Mouse (Mus musculus) embryonic facial prominence, embryonic 13.5 days (tissue): ENCODE measurements around the gene Med13l. TPM values are rescaled to one million over a fixed set of nuclear protein-coding genes. Genes with fewer than 3 reads are reported as not detected.

Source experiments
- ATAC-seq: fragments of 200-750 bp; cut with Nextera tagmentation; 2 replicates; pipeline ENCODE4 v1.8.0; 2017; ENCODE audit warnings: low read depth; ENCODE audit not compliant: insufficient number of reproducible peaks, insufficient read depth, low FRiP score, low TSS enrichment
- H3K27ac ChIP-seq: fragments of 300-500 bp; sonication (generic); 2 replicates; pipeline ENCODE4 v1.5.1; 2015; ENCODE audit warnings: moderate library complexity, mild to moderate bottlenecking, inconsistent platforms
- H3K27me3 ChIP-seq: fragments of 300-500 bp; sonication (generic); 2 replicates; pipeline ENCODE4 v1.6.1; 2015; ENCODE audit warnings: mild to moderate bottlenecking, inconsistent platforms
- H3K36me3 ChIP-seq: fragments of 300-500 bp; sonication (generic); 2 replicates; pipeline ENCODE4 v1.6.1; 2015; ENCODE audit warnings: mild to moderate bottlenecking, inconsistent platforms
- H3K4me1 ChIP-seq: fragments of 300-500 bp; sonication (generic); 2 replicates; pipeline ENCODE4 v1.6.1; 2015; ENCODE audit warnings: inconsistent platforms
- H3K4me2 ChIP-seq: fragments of 300-500 bp; sonication (generic); 2 replicates; pipeline ENCODE4 v1.6.1; 2015; ENCODE audit warnings: moderate library complexity, mild to moderate bottlenecking, inconsistent platforms
- H3K4me3 ChIP-seq: fragments of 300-500 bp; sonication (generic); 2 replicates; pipeline ENCODE4 v1.5.1; 2015; ENCODE audit warnings: mild to moderate bottlenecking, inconsistent platforms
- H3K9ac ChIP-seq: fragments of 300-500 bp; sonication (generic); 2 replicates; pipeline ENCODE4 v1.6.1; 2015; ENCODE audit warnings: mild to moderate bottlenecking, inconsistent platforms
- H3K9me3 ChIP-seq: fragments of 300-500 bp; sonication (generic); 2 replicates; pipeline ENCODE4 v1.6.1; 2016; ENCODE audit warnings: inconsistent platforms
- WGBS: fragments of 180-500 bp; shearing (Covaris S2); methylation state at CpG from one replicate; pipeline ENCODE4 v1.1.7; 2015; ENCODE audit warnings: mixed read lengths; 5-methylcytosine and 5-hydroxymethylcytosine counted together
- polyA plus RNA-seq: library from polyadenylated mRNA; unstranded; fragments of >200 nt; fragmentation: Nextera tagmentation; extraction: Ambion mirVana; gene quantifications from 2 replicates; pipeline ENCODE4 v1.2.1, GENCODE M21; 2015

Gene Med13l
- polyA plus RNA-seq, 1 experiment from 2014 or later = 16.6 TPM

DNA sequence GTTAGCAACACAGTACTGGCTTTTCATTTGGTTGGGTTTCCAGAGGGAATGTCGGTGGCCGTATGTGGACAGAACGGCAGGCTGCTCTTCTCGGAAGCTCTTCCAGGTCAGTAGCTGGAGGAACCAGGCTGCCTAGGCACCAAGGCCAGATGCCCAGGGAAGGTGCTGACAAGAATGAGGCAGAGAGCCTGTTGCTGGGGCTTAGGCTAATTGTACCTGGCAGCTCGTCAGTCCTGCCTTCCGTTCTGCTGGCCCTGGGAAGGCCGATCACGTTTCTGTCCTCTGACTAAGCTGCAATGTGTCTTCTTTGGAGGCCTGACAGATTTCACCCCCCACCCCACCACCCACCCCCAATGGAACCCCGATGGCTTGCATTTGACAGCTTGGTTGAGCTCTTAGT, 251.9 kb downstream of the Med13l start:
- H3K27me3 ChIP-seq = no peaks in the 10 kb centered on the region
- H3K4me2 ChIP-seq = no peak overlapping the region
- no peak overlapping the region for H3K4me3 ChIP-seq
- H3K4me1 ChIP-seq = peaks cover 13% of the 10 kb centered on the region
- no peak overlapping the region for H3K9ac ChIP-seq
- no peak overlapping the region for H3K27ac ChIP-seq
- 44% methylated on average over 9 of the region's 9 CpGs for whole genome bisulfite sequencing
- H3K36me3 ChIP-seq = no peaks in the 10 kb centered on the region
- ATAC-seq = no peak
- H3K9me3 ChIP-seq = no peaks in the 10 kb centered on the region

DNA sequence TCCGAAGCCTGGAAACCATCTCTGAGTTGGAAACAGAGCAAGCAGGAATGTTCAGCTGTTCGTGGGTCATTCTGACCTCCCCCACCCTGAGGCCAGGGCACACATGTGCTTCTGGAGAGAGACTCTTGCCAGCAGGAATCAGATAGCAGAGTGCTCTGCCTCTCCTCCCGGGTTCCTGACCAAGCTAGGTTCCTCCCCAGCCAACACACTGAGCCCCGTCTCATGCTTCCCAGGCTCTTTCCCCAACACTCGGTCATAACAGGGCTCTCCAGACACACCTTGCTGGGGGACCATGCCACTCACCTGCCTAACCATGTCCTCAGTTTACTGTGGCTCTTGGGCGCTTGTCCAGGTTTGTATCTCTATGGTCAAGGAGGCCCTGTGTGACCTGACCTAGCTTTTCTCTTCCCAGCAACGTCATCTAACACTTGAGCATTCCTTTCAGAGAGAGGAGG, 252.5 kb downstream of the Med13l start:
- Histone ChIP-seq H3K4me2 (no peak overlapping the region), H3K27ac (no peak overlapping the region), H3K36me3 (no peaks in the 10 kb centered on the region), H3K9me3 (no peaks in the 10 kb centered on the region), H3K9ac (no peak overlapping the region), H3K4me1 (peaks cover 13% of the 10 kb centered on the region), H3K4me3 (no peak overlapping the region), H3K27me3 (no peaks in the 10 kb centered on the region)
- no peak for ATAC-seq
- WGBS = 55% methylated on average over 7 of the region's 7 CpGs

DNA sequence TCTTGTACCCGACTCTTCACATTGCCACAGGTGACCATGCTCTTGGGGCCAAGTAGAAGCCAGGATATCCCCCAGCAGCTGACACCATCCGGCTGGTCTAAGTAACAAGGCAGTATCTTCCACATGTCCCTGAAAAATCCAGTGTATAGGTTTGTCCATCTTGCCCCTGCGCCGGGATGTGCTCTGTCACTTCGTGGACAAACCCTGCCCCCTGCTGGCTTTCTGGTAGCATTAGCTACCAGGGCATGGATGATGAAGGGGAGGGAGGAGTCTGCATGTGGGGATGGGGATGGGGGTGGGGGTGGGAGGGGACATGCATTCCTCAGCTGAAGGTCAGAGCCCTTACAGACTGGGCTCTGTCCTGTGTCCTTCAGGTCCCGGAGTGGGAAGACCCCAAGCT, 253.6 kb downstream of the Med13l start:
- no peaks in the 10 kb centered on the region for H3K27me3 ChIP-seq
- WGBS = 48% methylated on average over 6 of the region's 6 CpGs

More for the DNA sequence above, 253.6 kb downstream of the Med13l start:
- no peak overlapping the region for H3K4me3 ChIP-seq
- H3K9me3 ChIP-seq = no peaks in the 10 kb centered on the region
- peaks cover 13% of the 10 kb centered on the region for H3K4me1 ChIP-seq
- H3K4me2 ChIP-seq = no peak overlapping the region
- H3K36me3 ChIP-seq = no peaks in the 10 kb centered on the region
- ATAC-seq = 0 out of 2 replicates have a peak, but pooled peaks have one; percentile 58
- H3K27ac ChIP-seq = no peak overlapping the region
- H3K9ac ChIP-seq = no peak overlapping the region
